ENCODE assay signal across 16 mouse cellular contexts in the genomic region with DNA sequence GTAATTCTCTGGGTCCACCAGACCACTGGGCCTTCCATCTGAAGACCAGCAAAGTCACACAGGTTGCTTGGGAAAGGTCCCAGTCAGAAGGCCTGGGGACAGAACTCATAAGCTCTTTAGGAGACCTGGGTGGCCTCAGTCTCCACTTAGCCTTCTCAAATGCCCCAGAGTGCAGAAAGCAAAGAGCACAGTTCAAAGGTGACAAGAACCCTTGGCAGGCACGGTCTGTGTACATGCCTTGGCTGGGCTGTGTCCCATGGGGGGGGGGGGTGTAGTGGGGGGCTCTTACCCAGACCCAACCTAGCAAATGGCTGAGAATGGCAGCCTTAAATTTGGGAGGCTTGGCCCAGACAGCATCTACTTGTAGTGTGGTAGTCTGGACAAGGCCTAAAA. TPM values are rescaled to one million over a fixed set of nuclear protein-coding genes. Genes with fewer than 3 reads are reported as not detected.
A peak's percentile ranks its signal among the peaks of the same experiment; 100 is the strongest.
DNase-seq lines count a peak whose midpoint lies in the region; ATAC-seq and TF ChIP-seq lines count a peak whose summit lies in the region.
"Had no signal": no experiment of that assay in that cellular context is flagged by ENCODE, and none has a peak within 500 bp of the region (broad histone marks: within the 10 kb centered on the region; RNA-seq: fewer than 3 reads in every experiment).

No protein-coding gene starts in this region.

- H3K36me3 ChIP-seq in kidney, adult 2 months (ENCODE audit: control insufficient read depth, insufficient read depth, low read length), result peaks cover 5% of the 10 kb centered on the region; the same call in 1 of the 2 replicates
- peaks cover 86% of the 10 kb centered on the region for H3K36me3 ChIP-seq in liver, embryonic 11.5 days (ENCODE audit: control insufficient read depth, insufficient read depth, low read length)

- H3K27ac ChIP-seq in kidney, adult 2 months (ENCODE audit: insufficient read depth, low read depth, low read length), result no peak overlapping the region
- H3K27ac ChIP-seq in liver, embryonic 11.5 days (ENCODE audit: low read depth, low read length), result no peak overlapping the region
- H3K27ac ChIP-seq: forebrain, embryonic 12.5 days; hindbrain, embryonic 13.5 days; hindbrain, postnatal 0 days had no signal

- peaks cover 12% of the 10 kb centered on the region; the same call in 1 of the 2 replicates for H3K4me1 ChIP-seq in kidney, adult 2 months (ENCODE audit: control insufficient read depth, insufficient read depth, low read length)
- no peaks in the 10 kb centered on the region for H3K4me1 ChIP-seq in liver, embryonic 11.5 days (replicated peaks; ENCODE audit: control insufficient read depth, insufficient read depth, low read length)
- H3K4me1 ChIP-seq: forebrain, embryonic 12.5 days; hindbrain, embryonic 13.5 days had no signal

- no peaks in the 10 kb centered on the region for H3K9me3 ChIP-seq in liver, embryonic 11.5 days (ENCODE audit: control insufficient read depth, low read length)
- H3K9me3 ChIP-seq: forebrain, embryonic 12.5 days; G1E; hindbrain, embryonic 13.5 days had no signal

- H3K9ac ChIP-seq in liver, embryonic 11.5 days (ENCODE audit: low read depth, low read length), result no peak overlapping the region
- H3K9ac ChIP-seq: forebrain, embryonic 12.5 days; forebrain, postnatal 0 days; hindbrain, embryonic 13.5 days had no signal

- no peak overlapping the region for H3K4me3 ChIP-seq in kidney, adult 2 months (ENCODE audit: insufficient read depth, low read depth, low read length)
- no peak overlapping the region for H3K4me3 ChIP-seq in liver, embryonic 11.5 days (ENCODE audit: low read depth, low read length)
- H3K4me3 ChIP-seq: forebrain, embryonic 12.5 days; hindbrain, embryonic 13.5 days had no signal

- ATAC-seq in liver, embryonic 11.5 days (replicated peaks; ENCODE audit: low FRiP score), result no peak
- ATAC-seq: CD4-positive, CD25-positive, alpha-beta regulatory T cell, adult 4 months; forebrain, postnatal 0 days; hindbrain, postnatal 0 days had no signal

- 37% methylated on average over 1 of the region's 1 CpGs for WGBS in kidney, adult 2 months
- 93% methylated on average over 1 of the region's 1 CpGs for WGBS in liver, embryonic 11.5 days

- H3K4me2 ChIP-seq in liver, embryonic 11.5 days, result no peak overlapping the region
- H3K4me2 ChIP-seq: forebrain, embryonic 12.5 days; hindbrain, embryonic 13.5 days had no signal

- peak; percentile 85 for DNase-seq in heart, adult 11 months
- no peak for DNase-seq in heart, postnatal 4 days
- DNase-seq in kidney, adult 2 months, result peak; percentile 61
- no peak for DNase-seq in kidney, adult 11 months
- peak; percentile 1 for DNase-seq in liver
- no peak for DNase-seq in liver, embryonic 11.5 days (ENCODE audit: low spot score)
- no peak for DNase-seq in B cell, adult 2 months
- DNase-seq: adrenal gland, adult 8-10 months; cerebellum, adult 2 months; forebrain, postnatal 0 days; heart, postnatal 10 days had no signal

- H3K27me3 ChIP-seq in kidney, adult 2 months (replicated peaks; ENCODE audit: control insufficient read depth, insufficient read depth, low read length), result no peaks in the 10 kb centered on the region
- H3K27me3 ChIP-seq in liver, embryonic 11.5 days (replicated peaks; ENCODE audit: control insufficient read depth, insufficient read depth, low read length), result no peaks in the 10 kb centered on the region
- H3K27me3 ChIP-seq: forebrain, embryonic 12.5 days; hindbrain, embryonic 13.5 days had no signal

- TF ChIP-seq POLR2A in kidney, adult 2 months (IDR thresholded peaks at IDR 0.05; ENCODE audit: low read depth, low read length), result no peak

- no peak for TF ChIP-seq CTCF in kidney, adult 2 months (conservative IDR thresholded peaks at IDR 0.05; ENCODE audit: insufficient read depth, insufficient read length, low read depth, low read length)

RNA-seq across cellular contexts. Expression of a gene that starts 35.9 kb away (rescaled TPM):
- total RNA-seq in heart, postnatal 4 days (2021), result 100 to 1,000 TPM; 708 to 736 TPM
- polyA plus RNA-seq in kidney, adult 2 months (2012; rRNA removed), result 46.9 and 73.0 TPM in 2 replicates
- 241 and 242 TPM in 2 replicates for polyA plus RNA-seq in liver, embryonic 11.5 days (2014; fragmentation: Nextera tagmentation; extraction: Ambion mirVana)

Comparison
In these comparisons a context has a peak if more than half of its experiments do, and no peak if none do; other contexts are left out.
1. DNase-seq: peak in heart, adult 11 months (single experiment), kidney, adult 2 months (single experiment) and liver (single experiment); none in heart, postnatal 4 days (single experiment), kidney, adult 11 months (single experiment), liver, embryonic 11.5 days (single experiment) and B cell, adult 2 months (0 of 2).